18 mouse cellular contexts compared by ENCODE assay signal in genomic region chr12:11279886-11280285, GRCm38 (mm10).
"Had no signal": no experiment of that assay in that cellular context is flagged by ENCODE, and none has a peak within 500 bp of the region (broad histone marks: within the 10 kb centered on the region; RNA-seq: fewer than 3 reads in every experiment).

No protein-coding gene starts in this region.

- H3K27ac ChIP-seq: midbrain, embryonic 10.5 days; midbrain, embryonic 12.5 days; neural tube, embryonic 12.5 days; stomach, embryonic 15.5 days; stomach, postnatal 0 days had no signal

- DNase-seq: lung, adult 18-20 months; lung, embryonic 14.5 days; lung, postnatal 10 days; lung, postnatal 4 days; midbrain, embryonic 14.5 days; right cerebral cortex, postnatal 25 days; right cerebral cortex, postnatal 4 days; spleen, adult 18-20 months; thymus, adult 18-20 months; thymus, postnatal 14 days; thymus, postnatal 36 days had no signal

- H3K27me3 ChIP-seq: midbrain, embryonic 12.5 days; neural tube, embryonic 12.5 days; stomach, embryonic 15.5 days had no signal

- ATAC-seq: midbrain, embryonic 16.5 days had no signal

- H3K4me2 ChIP-seq: lung, embryonic 14.5 days; midbrain, embryonic 12.5 days; neural tube, embryonic 12.5 days; stomach, embryonic 15.5 days had no signal

- H3K9ac ChIP-seq: lung, embryonic 14.5 days; midbrain, embryonic 12.5 days; neural tube, embryonic 12.5 days; stomach, embryonic 15.5 days had no signal

- H3K4me1 ChIP-seq: midbrain, embryonic 10.5 days; midbrain, embryonic 12.5 days; neural tube, embryonic 12.5 days; stomach, embryonic 15.5 days had no signal

- H3K4me3 ChIP-seq: midbrain, embryonic 10.5 days; midbrain, embryonic 12.5 days; myocyte; neural tube, embryonic 12.5 days; stomach, embryonic 15.5 days had no signal

- H3K9me3 ChIP-seq: midbrain, embryonic 10.5 days; midbrain, embryonic 12.5 days; neural tube, embryonic 12.5 days; stomach, embryonic 15.5 days had no signal
